Mouse (Mus musculus) CH12.LX (cell line): ENCODE results near the gene Catsper1. TPM values are rescaled to one million over a fixed set of nuclear protein-coding genes. Genes with fewer than 3 reads are reported as not detected.

Experiments
- DNase-seq: peaks from one replicate; pipeline ENCODE4 v3.0.0-alpha.2; 2013; ENCODE audit errors: extremely low read depth
- H3K27ac ChIP-seq: 2 replicates; pipeline ENCODE4 v1.5.1; 2012; ENCODE audit warnings: low read depth, mild to moderate bottlenecking, control low read depth, moderate library complexity; ENCODE audit not compliant: insufficient read depth
- H3K27me3 ChIP-seq: replicated peaks from 2 replicates; pipeline ENCODE3; 2012; ENCODE audit warnings: inconsistent platforms
- H3K36me3 ChIP-seq, 2 experiments: replicated peaks in 1 of 2; 2 replicates each; pipeline versions ENCODE3 to v1.6.1; 2012; ENCODE audit warnings: inconsistent platforms in 1 of 2, low read length in 1 of 2, mild to moderate bottlenecking in 1 of 2, mixed read lengths in 1 of 2, moderate library complexity in 1 of 2; ENCODE audit not compliant: control insufficient read depth in 1 of 2, insufficient read depth in 1 of 2
- H3K4me1 ChIP-seq, 2 experiments: 2 replicates each; pipeline ENCODE4 v1.6.1; 2012; ENCODE audit warnings: inconsistent platforms in 1 of 2, moderate library complexity in 1 of 2; ENCODE audit not compliant: insufficient read depth in 2 of 2, control insufficient read depth in 1 of 2
- H3K4me2 ChIP-seq: 2 replicates; pipeline ENCODE4 v1.6.1; 2012; ENCODE audit warnings: low read depth, mild to moderate bottlenecking, control low read depth; ENCODE audit not compliant: poor library complexity, insufficient read depth, severe bottlenecking
- H3K4me3 ChIP-seq, 3 experiments: fragments of 150-350 bp in 1 of 3; sonication (generic) in 1 of 3; replicated peaks in 1 of 3; 2 replicates each; pipeline versions ENCODE3 to v1.5.1; 2011 to 2012; ENCODE audit warnings: low read depth in 2 of 3, low read length in 2 of 3, mild to moderate bottlenecking in 2 of 3, moderate library complexity in 2 of 3, control low read depth in 1 of 3, improper control_type of control experiment in 1 of 3, inconsistent platforms in 1 of 3, mixed read lengths in 1 of 3; ENCODE audit not compliant: poor library complexity in 1 of 3
- H3K79me2 ChIP-seq: replicated peaks from 2 replicates; pipeline ENCODE4 v1.6.1; 2012; ENCODE audit warnings: mild to moderate bottlenecking, moderate library complexity; ENCODE audit not compliant: control insufficient read depth, poor library complexity, insufficient read depth, severe bottlenecking; ENCODE audit errors: extremely low read depth
- H3K9ac ChIP-seq: 2 replicates; pipeline ENCODE4 v1.6.1; 2012; ENCODE audit warnings: low read depth, mild to moderate bottlenecking, control low read depth, moderate library complexity; ENCODE audit not compliant: insufficient read depth
- H3K9me3 ChIP-seq: replicated peaks from 2 replicates; pipeline ENCODE3; 2012; ENCODE audit warnings: low read length, inconsistent platforms, mixed read lengths
- BHLHE40 ChIP-seq: IDR thresholded peaks from 2 replicates; pipeline ENCODE4 v1.6.1; 2011; ENCODE audit warnings: mild to moderate bottlenecking, low read depth, low read length, improper control_type of control experiment
- CHD2 ChIP-seq: IDR thresholded peaks from 2 replicates; pipeline ENCODE4 v1.6.1; 2011; ENCODE audit warnings: low read length, improper control_type of control experiment
- E2F4 ChIP-seq: IDR thresholded peaks from 2 replicates; pipeline ENCODE4 v1.6.1; 2011; ENCODE audit warnings: low read depth, low read length, improper control_type of control experiment; ENCODE audit not compliant: insufficient replicate concordance
- ELF1 ChIP-seq: IDR thresholded peaks from 2 replicates; pipeline ENCODE4 v1.6.1; 2014; ENCODE audit warnings: low read depth, mild to moderate bottlenecking, inconsistent platforms, low read length, improper control_type of control experiment
- EP300 ChIP-seq: IDR thresholded peaks from 2 replicates; pipeline ENCODE4 v1.6.1; 2011; ENCODE audit warnings: low read length, improper control_type of control experiment
- ETS1 ChIP-seq: conservative IDR thresholded peaks from 2 replicates; pipeline ENCODE4 v1.6.1; 2012; ENCODE audit warnings: low read depth, mild to moderate bottlenecking, inconsistent platforms, low read length, improper control_type of control experiment, moderate library complexity
- HCFC1 ChIP-seq: IDR thresholded peaks from 2 replicates; pipeline ENCODE4 v1.6.1; 2012; ENCODE audit warnings: low read depth, mild to moderate bottlenecking, inconsistent platforms, low read length, improper control_type of control experiment
- JUN ChIP-seq: IDR thresholded peaks from 2 replicates; pipeline ENCODE4 v1.6.1; 2011; ENCODE audit warnings: low read depth, mild to moderate bottlenecking, low read length, improper control_type of control experiment, moderate library complexity; ENCODE audit not compliant: insufficient read depth
- KAT2A ChIP-seq: IDR thresholded peaks from 2 replicates; pipeline ENCODE4 v1.6.1; 2012; ENCODE audit warnings: low read length, improper control_type of control experiment, inconsistent platforms; ENCODE audit not compliant: insufficient replicate concordance
- MAX ChIP-seq: IDR thresholded peaks from 2 replicates; pipeline ENCODE4 v1.6.1; 2011; ENCODE audit warnings: low read length, improper control_type of control experiment
- MAZ ChIP-seq: IDR thresholded peaks from 2 replicates; pipeline ENCODE4 v1.6.1; 2012; ENCODE audit warnings: low read depth, mild to moderate bottlenecking, inconsistent platforms, low read length, improper control_type of control experiment, moderate library complexity
- MXI1 ChIP-seq: IDR thresholded peaks from 2 replicates; pipeline ENCODE4 v1.6.1; 2011; ENCODE audit warnings: mild to moderate bottlenecking, low read depth, low read length, improper control_type of control experiment
- MYC ChIP-seq: IDR thresholded peaks from 2 replicates; pipeline ENCODE4 v1.6.1; 2011; ENCODE audit warnings: low read depth, mild to moderate bottlenecking, improper control_type of control experiment, low read length
- NELFE ChIP-seq: IDR thresholded peaks from 2 replicates; pipeline ENCODE4 v1.6.1; 2011; ENCODE audit warnings: low read depth, low read length, improper control_type of control experiment
- POLR2AphosphoS2 ChIP-seq: IDR thresholded peaks from 2 replicates; pipeline ENCODE4 v1.6.1; 2011; ENCODE audit warnings: low read depth, low read length, improper control_type of control experiment
- RAD21 ChIP-seq: IDR thresholded peaks from 2 replicates; pipeline ENCODE4 v1.6.1; 2011; ENCODE audit warnings: low read depth, mild to moderate bottlenecking, low read length, improper control_type of control experiment, moderate library complexity
- SIN3A ChIP-seq: IDR thresholded peaks from 2 replicates; pipeline ENCODE4 v1.6.1; 2012; ENCODE audit warnings: low read length, improper control_type of control experiment, inconsistent platforms
- SMC3 ChIP-seq: IDR thresholded peaks from 2 replicates; pipeline ENCODE4 v1.6.1; 2011; ENCODE audit warnings: low read depth, low read length, improper control_type of control experiment
- TCF12 ChIP-seq: IDR thresholded peaks from 2 replicates; pipeline ENCODE4 v1.6.1; 2014; ENCODE audit warnings: low read depth, mild to moderate bottlenecking, inconsistent platforms, low read length, improper control_type of control experiment
- UBTF ChIP-seq: IDR thresholded peaks from 2 replicates; pipeline ENCODE4 v1.6.1; 2012; ENCODE audit warnings: low read depth, mild to moderate bottlenecking, inconsistent platforms, low read length, improper control_type of control experiment, moderate library complexity
- USF2 ChIP-seq: conservative IDR thresholded peaks from 2 replicates; pipeline ENCODE4 v1.6.1; 2011; ENCODE audit warnings: low read depth, low read length, improper control_type of control experiment
- ZKSCAN1 ChIP-seq: IDR thresholded peaks from 2 replicates; pipeline ENCODE4 v1.6.1; 2012; ENCODE audit warnings: low read depth, inconsistent platforms, low read length, improper control_type of control experiment, borderline replicate concordance
- ZMIZ1 ChIP-seq: IDR thresholded peaks from 2 replicates; pipeline ENCODE4 v1.6.1; 2012; ENCODE audit warnings: low read depth, mild to moderate bottlenecking, inconsistent platforms, low read length, improper control_type of control experiment
- ZNF384 ChIP-seq: IDR thresholded peaks from 2 replicates; pipeline ENCODE4 v1.6.1; 2012; ENCODE audit warnings: low read depth, low read length, improper control_type of control experiment, inconsistent platforms
- dilution Hi-C: fragments of 300-500 bp; cut with MboI; formaldehyde crosslinking; loops from 2 replicates; pipeline ENCODE4 v1.14.3; 2020; ENCODE audit warnings: low sequenced_read_pairs; ENCODE audit not compliant: extremely low pct_unique_long_range_greater_than_20kb, extremely low pct_ligation_motif_present
- in situ Hi-C: fragments of 300-500 bp; cut with MboI; formaldehyde crosslinking; loops from 3 replicates; pipeline ENCODE4 v1.14.3; 2019; ENCODE audit warnings: low sequenced_read_pairs, low pct_ligation_motif_present, low pct_unique_long_range_greater_than_20kb, mixed read lengths
- polyA plus RNA-seq: library from polyadenylated mRNA; unstranded; fragments of >175 nt; gene quantifications from 2 replicates; pipeline ENCODE4 v1.2.1, GENCODE M21; 2012; ENCODE audit warnings: low read depth; ENCODE audit not compliant: insufficient read length
- total RNA-seq, 2 experiments: library from RNA; depleted of rRNA; stranded (reverse); fragments of 300-350 nt in 1 of 2; fragments of >200 nt in 1 of 2; gene quantifications; 2 replicates each; pipeline ENCODE4 v1.2.3; 2012 to 2014

Gene Catsper1
- total and polyA plus RNA-seq, 3 experiments: not detected

- TF ChIP-seq MAZ (no peak), TCF12 (no peak), ZKSCAN1 (no peak), EP300 (no peak), RAD21 (no peak), KAT2A (no peak)
- no peak for DNase-seq
- no peak overlapping the region for H3K4me2 ChIP-seq
- H3K27ac ChIP-seq: no peak overlapping the region
- peaks cover 54 to 84% of the 10 kb centered on the region in 2 experiments for H3K36me3 ChIP-seq
- no peak overlapping the region for H3K4me3 ChIP-seq
- H3K79me2 ChIP-seq: peaks cover 4% of the 10 kb centered on the region; the same call in 1 of the 2 replicates
- peaks cover 0 to 14% of the 10 kb centered on the region in 2 experiments; a peak in 2 of 4 replicates for H3K4me1 ChIP-seq
- H3K27me3 ChIP-seq: no peaks in the 10 kb centered on the region
- in situ Hi-C loops: no loop called here
- no peak overlapping the region for H3K9ac ChIP-seq
- dilution Hi-C loops: no loop called here
- no peaks in the 10 kb centered on the region for H3K9me3 ChIP-seq
Observed at GRCm38 (mm10) chr19:5374748-5375147, 39.2 kb downstream of the Catsper1 start.

DNA sequence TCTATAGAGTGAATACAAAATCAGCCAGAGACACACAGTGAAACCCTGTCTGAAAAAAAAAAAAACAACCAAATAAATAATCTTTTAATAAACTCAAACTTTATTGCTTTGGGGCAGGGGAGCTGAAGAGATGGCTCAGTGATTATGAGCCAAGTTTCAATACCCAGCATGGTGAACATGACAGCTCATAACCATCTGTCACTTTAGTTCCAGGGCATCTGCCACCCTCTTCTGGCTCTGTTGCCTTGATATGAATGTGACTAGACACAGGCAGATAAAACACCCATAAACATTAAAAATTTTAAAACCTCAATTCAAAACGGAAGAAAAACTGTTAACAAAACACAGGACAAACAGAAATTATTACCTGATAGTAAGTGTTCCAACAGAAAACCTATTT, 41.9 kb downstream of the Catsper1 start:
- H3K36me3 ChIP-seq: peaks cover 62 to 86% of the 10 kb centered on the region in 2 experiments
- peaks cover 0 to 14% of the 10 kb centered on the region in 2 experiments; a peak in 2 of 4 replicates for H3K4me1 ChIP-seq
- dilution Hi-C loops (no loop called here), in situ Hi-C loops (no loop called here)
- H3K27me3 ChIP-seq: no peaks in the 10 kb centered on the region
- TF ChIP-seq BHLHE40: no peak
- TF ChIP-seq ZMIZ1: no peak
- no peak for TF ChIP-seq CHD2
- no peak for TF ChIP-seq MXI1
- no peak for TF ChIP-seq JUN
- no peak for TF ChIP-seq POLR2AphosphoS2
- TF ChIP-seq ETS1: no peak
- TF ChIP-seq HCFC1: no peak
- TF ChIP-seq ELF1: no peak
- TF ChIP-seq ZNF384: no peak
- TF ChIP-seq SMC3: no peak
- no peak for TF ChIP-seq MAX
- TF ChIP-seq MYC: no peak
- TF ChIP-seq USF2: no peak
- no peak for TF ChIP-seq KAT2A
- no peak for TF ChIP-seq UBTF
- TF ChIP-seq SIN3A: no peak
- TF ChIP-seq E2F4: no peak
- TF ChIP-seq NELFE: no peak
- no peak overlapping the region for H3K9ac ChIP-seq
- no peak overlapping the region for H3K4me3 ChIP-seq
- H3K9me3 ChIP-seq: no peaks in the 10 kb centered on the region
- no peaks in the 10 kb centered on the region for H3K79me2 ChIP-seq
- no peak overlapping the region for H3K4me2 ChIP-seq
- no peak overlapping the region for H3K27ac ChIP-seq
- DNase-seq: no peak
